Mouse (Mus musculus): ENCODE results near the gene Myh15. TPM values are rescaled to one million over a fixed set of nuclear protein-coding genes. Genes with fewer than 3 reads are reported as not detected.
"Not testable (repeated sequence)": the region's sequence is repeated elsewhere in the genome, so short reads cannot be mapped to it uniquely, and the experiment has no call there.

Myh15 gene
- total RNA-seq, 2 experiments from 2014 or later = 0.63 to 0.89 TPM

- DNase-seq (ENCODE audit: low spot score in 2 of 2) = not testable (repeated sequence)
Observed at GRCm38 (mm10) chr16:49243517-49243916, 186.2 kb downstream of the Myh15 start.

Other genes with a start within 250 kb of the Myh15 start
- gene Retnlb, start 240.6 kb upstream of the Myh15 start, total RNA-seq (2021) = not detected
- not detected for gene Retnla, start 214.9 kb upstream of the Myh15 start, total RNA-seq (2021)
- not detected for gene Retnlg, start 184.9 kb upstream of the Myh15 start, total RNA-seq (2021)
- 10 to 100 TPM; 77.4 to 81.7 TPM for gene Dzip3, start 63.3 kb upstream of the Myh15 start, total RNA-seq (2021)
- 1 to 10 TPM; 1.0 to 1.7 TPM for gene Cip2a, start 63.3 kb upstream of the Myh15 start, total RNA-seq (2021)

Data from layer of hippocampus, adult 18-20 months (tissue).